Mouse (Mus musculus): ENCODE measurements at regions not wholly inside any gene's neighbourhood (a gene's known extent, or its start where the extent isn't known, plus 50 kb on each side); places are given as distances from the start of the nearest gene placed in this dataset.

- TF ChIP-seq CTCF (IDR thresholded peaks at IDR 0.05): 0 out of 2 replicates have a peak, but pooled peaks have one; percentile 7
- no peak for TF ChIP-seq POLR2A (IDR thresholded peaks at IDR 0.05; ENCODE audit: insufficient read depth, low read depth, low read length)
Measured at GRCm38 (mm10) chr17:89725534-89725933, 184.7 kb downstream of the Gm10184 start.
